Mouse (Mus musculus) limb, embryonic 12.5 days (tissue): ENCODE measurements around the gene Polr2f. TPM values are rescaled to one million over a fixed set of nuclear protein-coding genes. Genes with fewer than 3 reads are reported as not detected.

Experiments used
- ATAC-seq: fragments of 200-750 bp; cut with Nextera tagmentation; 2 replicates; pipeline ENCODE4 v1.8.0; 2017; ENCODE audit warnings: low read depth, moderate TSS enrichment; ENCODE audit not compliant: insufficient number of reproducible peaks, insufficient read depth, low FRiP score, low TSS enrichment
- H3K27ac ChIP-seq: fragments of 300-500 bp; sonication (generic); 2 replicates; pipeline ENCODE4 v1.5.1; 2016; ENCODE audit warnings: mild to moderate bottlenecking, moderate library complexity
- H3K27me3 ChIP-seq: fragments of 300-500 bp; sonication (generic); 2 replicates; pipeline ENCODE4 v1.6.1; 2016; ENCODE audit warnings: mild to moderate bottlenecking, moderate library complexity
- H3K36me3 ChIP-seq: fragments of 300-500 bp; sonication (generic); 2 replicates; pipeline ENCODE4 v1.6.1; 2016; ENCODE audit warnings: mild to moderate bottlenecking, moderate library complexity
- H3K4me1 ChIP-seq: fragments of 300-500 bp; sonication (generic); replicated peaks from 2 replicates; pipeline ENCODE4 v1.6.1; 2016
- H3K4me2 ChIP-seq: fragments of 300-500 bp; sonication (generic); 2 replicates; pipeline ENCODE4 v1.6.1; 2016; ENCODE audit warnings: mild to moderate bottlenecking, moderate library complexity
- H3K4me3 ChIP-seq: fragments of 300-500 bp; sonication (generic); replicated peaks from 2 replicates; pipeline ENCODE4 v1.5.1; 2016; ENCODE audit warnings: mild to moderate bottlenecking
- H3K9ac ChIP-seq: fragments of 300-500 bp; sonication (generic); replicated peaks from 2 replicates; pipeline ENCODE4 v1.6.1; 2016; ENCODE audit warnings: mild to moderate bottlenecking, moderate library complexity
- H3K9me3 ChIP-seq: fragments of 300-500 bp; sonication (generic); 2 replicates; pipeline ENCODE4 v1.6.1; 2016; ENCODE audit warnings: mild to moderate bottlenecking, moderate library complexity
- WGBS: fragments of 180-500 bp; shearing (Covaris S2); methylation state at CpG from one replicate; pipeline ENCODE4 v1.1.7; 2016; 5-methylcytosine and 5-hydroxymethylcytosine counted together
- polyA plus RNA-seq: library from polyadenylated mRNA; unstranded; fragments of >200 nt; fragmentation: Nextera tagmentation; extraction: Ambion mirVana; gene quantifications from 2 replicates; pipeline ENCODE4 v1.2.1, GENCODE M21; 2016

Polr2f gene
- polyA plus RNA-seq = 353 and 382 TPM in 2 replicates

- peak within 1 kb of the TSS; percentile 97 for H3K4me2 ChIP-seq
- ATAC-seq = peak; percentile 82
- peaks cover 23% of the 10 kb centered on the region for H3K36me3 ChIP-seq
- H3K9ac ChIP-seq = peak within 1 kb of the TSS; percentile 71
- H3K4me3 ChIP-seq = peak within 1 kb of the TSS; percentile 80
- no peaks in the 10 kb centered on the region for H3K27me3 ChIP-seq
- no peak within 1 kb of the TSS for H3K27ac ChIP-seq
- H3K4me1 ChIP-seq = peaks cover 22% of the 10 kb centered on the region
- under 1% methylated on average over 57 of the region's 57 CpGs for WGBS
- no peaks in the 10 kb centered on the region for H3K9me3 ChIP-seq
These were observed at the start of gene Polr2f, which contains the start of gene 1700088E04Rik for GRCm38 (mm10) chr15:79140866-79141565. Gene Polr2f (plus strand): TSS chr15:79141009. Gene 1700088E04Rik (minus strand): TSS chr15:79141253.

- H3K4me2 ChIP-seq = no peak overlapping the region
- no peaks in the 10 kb centered on the region for H3K9me3 ChIP-seq
- peaks cover 87% of the 10 kb centered on the region for H3K36me3 ChIP-seq
- H3K27me3 ChIP-seq = no peaks in the 10 kb centered on the region
- H3K4me1 ChIP-seq = peaks cover 1% of the 10 kb centered on the region; the same call in 1 of the 2 replicates
- H3K27ac ChIP-seq = no peak overlapping the region
- no peak overlapping the region for H3K9ac ChIP-seq
- no peak for ATAC-seq
- 91% methylated on average over 6 of the region's 6 CpGs for WGBS
- H3K4me3 ChIP-seq = no peak overlapping the region
These were observed 48.5 kb upstream of the Polr2f start for GRCm38 (mm10) chr15:79092284-79092683.

- Histone ChIP-seq H3K9ac (no peak overlapping the region), H3K27me3 (no peaks in the 10 kb centered on the region), H3K4me1 (peaks cover 11% of the 10 kb centered on the region), H3K9me3 (no peaks in the 10 kb centered on the region), H3K36me3 (peaks cover 80% of the 10 kb centered on the region), H3K27ac (no peak overlapping the region), H3K4me3 (no peak overlapping the region), H3K4me2 (no peak overlapping the region)
- 79% methylated on average over 7 of the region's 7 CpGs for WGBS
- no peak for ATAC-seq
These were observed 47.5 kb upstream of the Polr2f start for GRCm38 (mm10) chr15:79093083-79093839.

- Histone ChIP-seq H3K27me3 (no peaks in the 10 kb centered on the region), H3K4me3 (no peak overlapping the region), H3K4me1 (peaks cover 16% of the 10 kb centered on the region), H3K9me3 (no peaks in the 10 kb centered on the region), H3K27ac (no peak overlapping the region), H3K9ac (no peak overlapping the region), H3K36me3 (peaks cover 57% of the 10 kb centered on the region), H3K4me2 (no peak overlapping the region)
- ATAC-seq = no peak
- 85% methylated on average over 5 of the region's 5 CpGs for WGBS
These were observed 45.3 kb upstream of the Polr2f start for GRCm38 (mm10) chr15:79095483-79095882.

GRCm38 (mm10) chr15:79096556-79096955, 44.3 kb upstream of the Polr2f start:
- Histone ChIP-seq H3K36me3 (peaks cover 47% of the 10 kb centered on the region), H3K9me3 (no peaks in the 10 kb centered on the region), H3K4me3 (no peak overlapping the region), H3K27me3 (no peaks in the 10 kb centered on the region), H3K4me1 (peaks cover 21% of the 10 kb centered on the region), H3K27ac (no peak overlapping the region), H3K4me2 (no peak overlapping the region), H3K9ac (no peak overlapping the region)
- no peak for ATAC-seq
- 68% methylated on average over 3 of the region's 3 CpGs for WGBS

- Histone ChIP-seq H3K36me3 (peaks cover 41% of the 10 kb centered on the region), H3K4me3 (no peak overlapping the region), H3K9ac (no peak overlapping the region), H3K27ac (peak overlapping the region; percentile 72; the same call in 1 of the 2 replicates), H3K27me3 (no peaks in the 10 kb centered on the region), H3K9me3 (no peaks in the 10 kb centered on the region), H3K4me1 (peaks cover 27% of the 10 kb centered on the region), H3K4me2 (no peak overlapping the region)
- 27% methylated on average over 2 of the region's 2 CpGs for WGBS
- ATAC-seq = no peak
These were observed 43.7 kb upstream of the Polr2f start for GRCm38 (mm10) chr15:79097135-79097534.

GRCm38 (mm10) chr15:79097611-79098025, 43.2 kb upstream of the Polr2f start:
- H3K27me3 ChIP-seq = no peaks in the 10 kb centered on the region
- H3K27ac ChIP-seq = peak overlapping the region; percentile 72
- ATAC-seq = 0 out of 2 replicates have a peak, but pooled peaks have one; percentile 54
- H3K4me1 ChIP-seq = peaks cover 27% of the 10 kb centered on the region
- H3K4me2 ChIP-seq = no peak overlapping the region
- no peak overlapping the region for H3K4me3 ChIP-seq
- WGBS = 39% methylated on average over 6 of the region's 6 CpGs
- H3K9ac ChIP-seq = no peak overlapping the region
- H3K36me3 ChIP-seq = peaks cover 36% of the 10 kb centered on the region
- no peaks in the 10 kb centered on the region for H3K9me3 ChIP-seq

GRCm38 (mm10) chr15:79098220-79098619, 42.6 kb upstream of the Polr2f start:
- H3K4me2 ChIP-seq = no peak overlapping the region
- no peaks in the 10 kb centered on the region for H3K9me3 ChIP-seq
- H3K27me3 ChIP-seq = no peaks in the 10 kb centered on the region
- H3K4me1 ChIP-seq = peaks cover 27% of the 10 kb centered on the region
- peaks cover 30% of the 10 kb centered on the region for H3K36me3 ChIP-seq
- peak overlapping the region; percentile 72 for H3K27ac ChIP-seq
- no peak overlapping the region for H3K4me3 ChIP-seq
- WGBS = 61% methylated on average over 5 of the region's 5 CpGs
- H3K9ac ChIP-seq = no peak overlapping the region
- no peak for ATAC-seq

- no peak overlapping the region for H3K4me2 ChIP-seq
- WGBS = 64% methylated on average over 7 of the region's 7 CpGs
- peaks cover 24% of the 10 kb centered on the region for H3K36me3 ChIP-seq
- H3K27me3 ChIP-seq = no peaks in the 10 kb centered on the region
- H3K4me3 ChIP-seq = no peak overlapping the region
- ATAC-seq = no peak
- no peaks in the 10 kb centered on the region for H3K9me3 ChIP-seq
- H3K27ac ChIP-seq = 0 out of 2 replicates have a peak overlapping the region, but pooled peaks have one; percentile 4
- H3K4me1 ChIP-seq = peaks cover 27% of the 10 kb centered on the region
- H3K9ac ChIP-seq = no peak overlapping the region
These were observed 41.9 kb upstream of the Polr2f start for GRCm38 (mm10) chr15:79098868-79099267.

GRCm38 (mm10) chr15:79099456-79099855, 41.4 kb upstream of the Polr2f start:
- Histone ChIP-seq H3K27me3 (no peaks in the 10 kb centered on the region), H3K4me2 (no peak overlapping the region), H3K4me3 (no peak overlapping the region), H3K9ac (no peak overlapping the region), H3K9me3 (no peaks in the 10 kb centered on the region), H3K27ac (0 out of 2 replicates have a peak overlapping the region, but pooled peaks have one; percentile 4), H3K36me3 (peaks cover 18% of the 10 kb centered on the region), H3K4me1 (peaks cover 27% of the 10 kb centered on the region)
- no peak for ATAC-seq
- 65% methylated on average over 4 of the region's 4 CpGs for WGBS

GRCm38 (mm10) chr15:79100391-79100790, 40.4 kb upstream of the Polr2f start:
- Histone ChIP-seq H3K9me3 (no peaks in the 10 kb centered on the region), H3K4me3 (no peak overlapping the region), H3K36me3 (peaks cover 9% of the 10 kb centered on the region; the same call in 1 of the 2 replicates), H3K27me3 (no peaks in the 10 kb centered on the region), H3K27ac (no peak overlapping the region), H3K4me1 (peaks cover 27% of the 10 kb centered on the region), H3K4me2 (no peak overlapping the region), H3K9ac (no peak overlapping the region)
- 63% methylated on average over 4 of the region's 4 CpGs for WGBS
- no peak for ATAC-seq
